Mouse (Mus musculus): ENCODE measurements at regions not wholly inside any gene's neighbourhood (a gene's known extent, or its start where the extent isn't known, plus 50 kb on each side); places are given as distances from the start of the nearest gene placed in this dataset.

DNA sequence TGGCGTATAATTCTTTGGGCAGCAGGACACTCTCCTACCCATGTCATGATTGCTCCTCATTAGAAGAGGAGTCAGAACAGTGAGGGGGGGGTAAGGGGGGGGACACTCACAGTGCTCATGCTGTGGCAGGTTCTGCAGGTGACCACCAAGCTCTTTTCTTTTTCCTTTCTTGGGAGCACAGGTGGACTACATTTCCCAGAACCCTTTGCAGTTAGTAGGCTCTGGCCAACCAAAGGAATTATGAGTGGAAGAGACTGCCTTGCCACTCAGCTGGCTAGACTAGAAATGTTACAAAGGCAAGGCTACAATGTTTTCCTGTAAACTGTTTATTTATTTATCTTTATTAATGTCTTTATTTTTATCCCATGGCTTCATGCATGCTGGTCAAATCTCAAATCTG lies 53.6 kb upstream of the Ifnlr1 start:
- no peak for DNase-seq (ENCODE audit: low spot score)

DNA sequence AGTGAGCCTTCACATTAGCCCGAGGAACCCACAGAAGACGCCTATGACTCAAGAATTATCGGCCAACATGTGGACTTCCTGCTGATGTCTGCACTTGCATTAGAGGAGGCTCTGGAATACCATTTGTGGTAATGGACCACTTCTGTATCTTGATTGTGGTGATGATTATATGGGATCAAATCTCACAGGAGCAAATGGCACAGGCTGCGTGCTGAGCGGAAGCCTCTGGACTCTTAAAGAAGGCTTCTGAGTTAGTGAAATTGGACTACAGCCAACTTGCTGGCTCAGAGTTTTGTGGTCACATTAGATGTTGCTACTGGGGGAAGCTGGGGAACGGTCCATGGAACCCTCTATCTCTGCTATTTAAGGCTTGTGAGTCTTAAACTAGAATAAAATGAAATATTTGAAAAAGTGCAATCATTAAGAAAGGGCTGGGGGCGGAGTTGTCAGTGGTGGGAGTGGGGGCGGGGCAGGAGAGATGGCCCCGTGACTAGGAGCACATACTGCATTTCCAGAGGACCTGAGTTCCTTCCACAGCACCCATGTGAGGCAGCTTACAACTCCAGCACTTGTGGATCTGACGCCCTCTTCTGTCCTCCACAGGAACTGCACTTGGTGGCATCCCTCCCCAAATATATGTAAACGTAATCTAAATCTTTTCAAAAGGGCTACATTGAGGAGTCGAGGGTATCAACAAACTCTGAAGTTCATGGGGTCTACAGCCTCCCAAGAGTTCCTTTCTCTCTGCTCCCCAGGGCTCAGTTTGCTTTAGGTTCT lies 56.1 kb upstream of the Ifnlr1 start:
- no peak for DNase-seq (ENCODE audit: low spot score)

DNA sequence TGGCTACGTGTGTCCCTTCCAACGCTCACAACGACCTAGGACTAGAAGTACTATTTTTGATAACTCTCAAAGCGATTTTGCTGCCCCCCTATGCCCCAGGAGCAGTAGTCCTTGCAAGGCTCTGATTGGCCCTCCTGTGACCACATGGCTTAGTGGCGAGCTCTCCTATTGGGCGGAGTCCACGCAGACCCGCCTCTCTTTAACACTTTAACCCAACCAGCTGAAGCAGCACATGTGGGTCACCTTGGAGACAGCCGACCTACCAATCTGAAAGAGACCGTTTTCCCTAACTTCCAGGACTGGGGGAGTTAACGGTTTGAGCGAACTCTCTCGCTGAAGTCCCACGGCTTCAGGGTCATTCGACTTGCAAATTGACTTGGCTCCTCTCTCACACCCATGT lies 53.0 kb upstream of the Grhl3 start:
- no peak for DNase-seq (ENCODE audit: low spot score)

DNA sequence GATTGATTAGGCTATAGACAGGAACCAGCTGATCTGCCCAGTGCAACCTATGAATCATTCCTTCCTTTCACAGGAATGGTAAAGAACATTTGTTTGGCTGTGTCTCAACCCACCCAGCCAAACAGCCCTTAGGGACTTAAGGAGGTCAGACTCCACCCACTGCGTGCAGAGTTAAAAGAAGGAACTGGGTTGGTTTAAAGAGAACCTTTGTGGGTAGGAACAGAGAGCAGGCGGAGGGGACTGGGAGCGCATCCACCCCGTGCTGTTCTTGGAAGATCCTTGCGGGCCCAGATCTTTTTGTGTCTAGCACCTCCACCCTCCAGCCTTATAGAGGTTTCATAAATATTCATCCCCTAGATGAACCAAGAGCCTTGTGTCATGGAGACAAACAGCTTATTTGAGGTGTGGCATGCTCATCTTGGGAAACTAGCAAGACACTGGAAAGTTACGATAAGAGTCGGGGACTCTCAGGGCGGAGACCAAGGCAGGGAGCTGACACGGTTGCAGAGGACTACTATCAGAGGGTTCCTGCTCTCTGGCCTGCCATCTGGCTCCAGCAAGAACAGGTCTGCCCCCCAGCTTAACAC lies 49.8 kb upstream of the Grhl3 start:
- peak; percentile 87 for DNase-seq (ENCODE audit: low spot score)

Data from c-Kit-positive CD71-positive TER-119-positive erythroid progenitor cells, embryonic 14.5 days (primary cell).